Mouse (Mus musculus) ES-Bruce4 (cell line): ENCODE data around the gene Mto1.

Experiments
- CTCF ChIP-seq: IDR thresholded peaks from one replicate; pipeline ENCODE4 v1.8.1; 2011; ENCODE audit warnings: low read depth, low read length
- EP300 ChIP-seq: IDR thresholded peaks from 2 replicates; pipeline ENCODE4 v1.6.1; 2011; ENCODE audit warnings: low read depth, low read length; ENCODE audit not compliant: insufficient read depth
- POLR2A ChIP-seq: IDR thresholded peaks from one replicate; pipeline ENCODE4 v1.8.1; 2011; ENCODE audit warnings: low read length; ENCODE audit not compliant: insufficient read depth

GRCm38 (mm10) chr9:78482386-78482785 is 34.4 kb downstream of the Mto1 start:
- TF ChIP-seq POLR2A (no peak), CTCF (no peak), EP300 (no peak)
